Mouse (Mus musculus) stomach, embryonic 16.5 days (tissue): ENCODE measurements around the gene Pdcd11. TPM values are rescaled to one million over a fixed set of nuclear protein-coding genes. Genes with fewer than 3 reads are reported as not detected.

Source experiments
- ATAC-seq: fragments of 200-750 bp; cut with Nextera tagmentation; 2 replicates; pipeline ENCODE4 v1.8.0; 2017; ENCODE audit warnings: moderate number of reproducible peaks, moderate TSS enrichment; ENCODE audit not compliant: insufficient read depth, low FRiP score
- H3K27ac ChIP-seq: fragments of 300-500 bp; sonication (generic); 2 replicates; pipeline ENCODE4 v1.5.1; 2014; ENCODE audit warnings: low read length
- H3K27me3 ChIP-seq: fragments of 300-500 bp; sonication (generic); 2 replicates; pipeline ENCODE4 v1.6.1; 2014; ENCODE audit warnings: low read length, control low read depth, mixed read lengths; ENCODE audit not compliant: control insufficient read depth, insufficient read depth
- H3K36me3 ChIP-seq: fragments of 300-500 bp; sonication (generic); 2 replicates; pipeline ENCODE4 v1.6.1; 2014; ENCODE audit warnings: low read length; ENCODE audit not compliant: control insufficient read depth, insufficient read depth
- H3K4me1 ChIP-seq: fragments of 300-500 bp; sonication (generic); 2 replicates; pipeline ENCODE4 v1.6.1; 2014; ENCODE audit warnings: low read length, control low read depth, mixed read lengths; ENCODE audit not compliant: control insufficient read depth, insufficient read depth
- H3K4me2 ChIP-seq: fragments of 300-500 bp; sonication (generic); 2 replicates; pipeline ENCODE4 v1.6.1; 2014; ENCODE audit warnings: low read depth, low read length, mixed read lengths
- H3K4me3 ChIP-seq: fragments of 300-500 bp; sonication (generic); replicated peaks from 2 replicates; pipeline ENCODE4 v1.5.1; 2014; ENCODE audit warnings: mild to moderate bottlenecking, low read length
- H3K9ac ChIP-seq: fragments of 300-500 bp; sonication (generic); 2 replicates; pipeline ENCODE4 v1.6.1; 2014; ENCODE audit warnings: low read length
- H3K9me3 ChIP-seq: fragments of 300-500 bp; sonication (generic); replicated peaks from 2 replicates; pipeline ENCODE4 v1.6.1; 2016; ENCODE audit warnings: low read length, control low read depth; ENCODE audit not compliant: control insufficient read depth
- WGBS: fragments of 180-500 bp; shearing (Covaris S2); extraction: QIAGEN DNeasy Blood & Tissue Kit; methylation state at CpG from one replicate; pipeline ENCODE4 v1.1.7; 2014; 5-methylcytosine and 5-hydroxymethylcytosine counted together
- polyA plus RNA-seq: library from polyadenylated mRNA; unstranded; fragments of >200 nt; fragmentation: Nextera tagmentation; extraction: Ambion mirVana; gene quantifications from 2 replicates; pipeline ENCODE4 v1.2.1, GENCODE M21; 2015

Pdcd11 gene
- polyA plus RNA-seq, 1 experiment from 2014 or later = 8.4 TPM

DNA sequence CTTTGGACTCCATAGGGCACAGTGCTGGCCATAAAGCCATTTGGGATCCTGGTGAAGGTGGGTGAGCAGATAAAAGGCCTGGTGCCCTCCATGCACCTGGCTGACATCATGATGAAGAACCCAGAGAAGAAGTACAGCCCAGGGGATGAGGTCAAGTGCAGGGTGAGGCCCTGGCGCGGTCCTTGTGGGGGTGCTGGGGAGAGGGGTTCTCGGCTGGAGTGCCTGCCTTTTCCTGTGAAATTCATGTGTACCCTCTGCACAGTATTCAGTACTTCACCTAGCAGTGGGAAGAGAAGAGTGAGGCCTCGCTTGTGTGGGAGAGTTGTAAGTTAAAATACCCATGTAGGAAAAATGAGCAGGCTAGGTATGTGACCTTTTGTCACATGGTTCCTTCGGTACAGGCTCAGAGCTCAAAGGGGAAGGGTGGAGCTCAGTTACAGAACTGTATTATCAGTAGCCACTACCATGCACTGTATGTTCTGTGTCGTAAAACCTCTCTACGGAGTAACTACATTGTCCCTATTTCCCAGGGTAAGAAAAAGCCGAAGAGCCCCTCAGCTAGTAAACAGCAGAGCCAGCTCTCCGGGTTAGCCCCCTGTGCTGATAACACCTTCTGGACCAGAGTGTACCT, 14.2 kb downstream of the Pdcd11 start:
- H3K4me1 ChIP-seq = no peaks in the 10 kb centered on the region
- WGBS = 89% methylated on average over 9 of the region's 9 CpGs
- no peak for ATAC-seq
- H3K9ac ChIP-seq = no peak overlapping the region
- peaks cover 21% of the 10 kb centered on the region for H3K36me3 ChIP-seq
- H3K4me2 ChIP-seq = no peak overlapping the region
- no peaks in the 10 kb centered on the region for H3K9me3 ChIP-seq
- no peaks in the 10 kb centered on the region for H3K27me3 ChIP-seq
- H3K4me3 ChIP-seq = no peak overlapping the region
- H3K27ac ChIP-seq = no peak overlapping the region

DNA sequence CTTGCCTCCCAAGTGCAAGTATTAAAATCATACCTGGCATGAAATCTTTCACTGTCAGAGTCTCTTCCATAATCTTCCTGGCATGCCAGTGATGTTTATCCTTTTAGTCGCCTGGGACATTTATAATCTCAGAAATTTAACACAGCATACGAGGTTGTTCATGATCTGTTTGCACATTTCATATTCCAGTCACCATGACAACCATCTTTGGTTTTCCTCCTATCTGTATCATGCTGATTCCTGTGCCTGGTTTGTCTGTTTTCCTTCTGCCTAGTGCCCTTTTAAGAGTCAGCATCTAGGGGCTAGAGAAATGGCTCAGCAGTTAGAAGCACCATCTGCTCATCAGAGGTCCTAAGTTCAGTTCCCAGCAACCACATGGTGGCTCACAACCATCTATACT, 28.1 kb downstream of the Pdcd11 start:
- Histone ChIP-seq H3K4me2 (no peak overlapping the region), H3K4me3 (no peak overlapping the region), H3K4me1 (no peaks in the 10 kb centered on the region), H3K27ac (no peak overlapping the region), H3K36me3 (peaks cover 6% of the 10 kb centered on the region), H3K9me3 (no peaks in the 10 kb centered on the region), H3K9ac (no peak overlapping the region), H3K27me3 (no peaks in the 10 kb centered on the region)
- WGBS = 62% methylated on average over 2 of the region's 2 CpGs
- no peak for ATAC-seq

DNA sequence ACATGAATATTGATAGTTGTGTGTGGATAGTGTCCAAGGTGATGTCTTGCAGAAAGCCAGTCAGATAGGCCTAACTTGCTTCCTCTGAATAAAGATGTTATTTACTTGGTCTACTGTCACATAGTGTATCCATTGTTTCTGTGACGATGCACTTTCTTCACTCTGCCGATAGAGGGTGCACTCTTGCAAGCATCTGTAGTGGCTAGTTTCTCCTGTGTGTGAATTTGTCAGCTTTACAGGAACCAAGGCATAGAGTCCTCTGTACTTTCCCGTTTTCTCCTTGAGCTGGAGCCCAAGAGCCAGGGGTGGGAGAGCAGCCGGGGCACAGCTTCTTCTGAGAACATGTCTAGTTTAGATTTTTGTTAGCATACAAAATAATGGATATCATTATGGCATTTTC, 30.5 kb downstream of the Pdcd11 start:
- no peak overlapping the region for H3K9ac ChIP-seq
- WGBS = 43% methylated on average over 4 of the region's 4 CpGs
- no peak overlapping the region for H3K4me2 ChIP-seq
- no peak for ATAC-seq
- H3K9me3 ChIP-seq = no peaks in the 10 kb centered on the region
- peaks cover 12% of the 10 kb centered on the region for H3K36me3 ChIP-seq
- no peaks in the 10 kb centered on the region for H3K27me3 ChIP-seq
- no peaks in the 10 kb centered on the region for H3K4me1 ChIP-seq
- H3K4me3 ChIP-seq = no peak overlapping the region
- H3K27ac ChIP-seq = no peak overlapping the region

DNA sequence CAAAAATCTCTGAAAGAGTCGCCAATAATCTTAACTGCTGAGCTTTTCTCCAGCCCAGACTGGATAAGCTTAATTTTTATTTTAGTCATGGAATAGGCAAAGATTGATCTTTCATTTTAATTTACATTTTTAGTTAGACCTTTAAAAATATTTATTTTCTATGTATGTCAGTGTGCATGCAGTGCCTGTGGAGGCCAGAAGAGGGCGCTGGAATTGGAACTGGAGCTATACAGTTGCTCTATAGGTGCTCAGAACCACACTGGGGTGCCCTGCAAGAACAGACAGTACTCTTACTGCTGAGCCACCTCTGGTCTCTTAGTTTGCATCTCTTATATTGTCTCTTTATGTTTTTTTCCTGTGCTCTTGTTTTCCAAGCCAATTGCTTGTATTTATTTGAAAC, 32.2 kb downstream of the Pdcd11 start:
- Histone ChIP-seq H3K9me3 (no peaks in the 10 kb centered on the region), H3K4me1 (no peaks in the 10 kb centered on the region), H3K36me3 (peaks cover 23% of the 10 kb centered on the region), H3K27ac (no peak overlapping the region), H3K4me3 (no peak overlapping the region), H3K9ac (no peak overlapping the region), H3K4me2 (no peak overlapping the region), H3K27me3 (no peaks in the 10 kb centered on the region)
- 20% methylated on average over 2 of the region's 2 CpGs for WGBS
- ATAC-seq = no peak

DNA sequence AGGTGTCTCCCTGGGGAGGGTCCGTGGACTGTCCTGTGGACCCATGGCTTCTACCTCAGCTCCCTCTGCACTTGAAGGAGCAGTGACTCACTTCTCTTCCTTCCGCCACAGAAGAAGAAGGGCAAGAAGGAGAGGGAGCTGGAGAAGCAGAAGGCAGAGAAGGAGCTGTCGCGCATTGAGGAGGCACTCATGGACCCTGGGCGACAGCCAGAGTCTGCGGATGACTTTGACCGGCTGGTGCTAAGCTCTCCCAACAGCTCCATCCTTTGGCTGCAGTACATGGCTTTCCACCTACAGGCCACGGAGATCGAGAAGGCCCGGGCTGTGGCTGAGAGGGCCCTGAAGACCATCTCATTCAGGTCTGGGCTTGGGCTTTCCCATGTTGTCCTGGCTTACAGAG, 37.6 kb downstream of the Pdcd11 start:
- ATAC-seq = no peak
- H3K4me2 ChIP-seq = no peak overlapping the region
- H3K27me3 ChIP-seq = no peaks in the 10 kb centered on the region
- H3K36me3 ChIP-seq = peaks cover 32% of the 10 kb centered on the region
- no peak overlapping the region for H3K27ac ChIP-seq
- H3K4me1 ChIP-seq = no peaks in the 10 kb centered on the region
- no peak overlapping the region for H3K9ac ChIP-seq
- 96% methylated on average over 10 of the region's 10 CpGs for WGBS
- no peaks in the 10 kb centered on the region for H3K9me3 ChIP-seq
- no peak overlapping the region for H3K4me3 ChIP-seq

DNA sequence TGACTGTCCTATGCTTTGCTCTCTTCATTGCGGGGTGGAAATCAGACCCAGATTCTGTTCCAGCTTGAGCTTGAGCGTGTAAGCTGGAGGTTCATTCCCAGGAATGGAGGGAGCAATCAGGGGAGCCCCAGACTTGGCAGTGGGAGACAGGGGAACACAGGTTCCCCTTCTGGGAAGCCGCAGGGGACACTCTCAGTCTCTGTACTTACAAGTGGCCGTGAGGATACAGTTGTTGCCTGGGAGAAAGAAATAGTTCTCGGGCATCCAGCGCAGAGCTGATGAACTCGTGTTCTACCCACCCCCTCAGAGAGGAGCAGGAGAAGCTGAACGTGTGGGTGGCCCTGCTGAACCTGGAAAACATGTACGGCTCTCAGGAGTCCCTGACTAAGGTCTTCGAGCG, 38.3 kb downstream of the Pdcd11 start:
- 86% methylated on average over 11 of the region's 11 CpGs for WGBS
- Histone ChIP-seq H3K27ac (no peak overlapping the region), H3K9ac (no peak overlapping the region), H3K9me3 (no peaks in the 10 kb centered on the region), H3K4me1 (no peaks in the 10 kb centered on the region), H3K4me2 (no peak overlapping the region), H3K4me3 (no peak overlapping the region), H3K36me3 (peaks cover 34% of the 10 kb centered on the region), H3K27me3 (no peaks in the 10 kb centered on the region)
- no peak for ATAC-seq

DNA sequence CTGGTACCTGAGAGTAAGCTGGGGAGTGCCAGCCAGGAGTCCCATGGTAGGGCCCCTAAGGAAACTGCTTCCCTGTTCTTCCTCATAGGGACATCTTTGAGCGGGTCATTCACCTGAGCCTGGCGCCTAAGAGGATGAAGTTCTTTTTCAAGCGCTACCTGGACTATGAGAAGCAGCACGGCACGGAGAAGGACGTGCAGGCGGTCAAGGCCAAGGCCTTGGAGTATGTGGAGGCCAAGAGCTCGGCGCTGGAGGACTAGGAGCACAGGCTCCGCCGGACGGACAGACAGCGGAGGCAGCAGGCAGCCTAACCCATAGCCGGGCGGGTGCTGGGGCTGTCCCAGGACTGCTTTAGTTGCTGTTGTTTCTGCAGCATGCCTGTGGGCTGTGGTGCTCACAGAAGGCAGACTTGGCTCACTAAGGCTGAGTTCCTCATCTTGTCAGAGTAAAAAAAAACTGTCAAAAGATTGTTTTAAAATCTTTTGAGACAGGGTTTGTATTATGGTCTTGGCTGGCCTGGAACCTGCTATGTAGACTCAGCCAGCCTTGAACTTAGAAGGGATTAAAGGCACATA, 40.1 kb downstream of the Pdcd11 start:
- Histone ChIP-seq H3K27ac (no peak overlapping the region), H3K9ac (no peak overlapping the region), H3K9me3 (no peaks in the 10 kb centered on the region), H3K36me3 (peaks cover 29% of the 10 kb centered on the region), H3K4me2 (no peak overlapping the region), H3K4me1 (no peaks in the 10 kb centered on the region), H3K27me3 (no peaks in the 10 kb centered on the region), H3K4me3 (no peak overlapping the region)
- WGBS = 93% methylated on average over 15 of the region's 15 CpGs
- no peak for ATAC-seq

DNA sequence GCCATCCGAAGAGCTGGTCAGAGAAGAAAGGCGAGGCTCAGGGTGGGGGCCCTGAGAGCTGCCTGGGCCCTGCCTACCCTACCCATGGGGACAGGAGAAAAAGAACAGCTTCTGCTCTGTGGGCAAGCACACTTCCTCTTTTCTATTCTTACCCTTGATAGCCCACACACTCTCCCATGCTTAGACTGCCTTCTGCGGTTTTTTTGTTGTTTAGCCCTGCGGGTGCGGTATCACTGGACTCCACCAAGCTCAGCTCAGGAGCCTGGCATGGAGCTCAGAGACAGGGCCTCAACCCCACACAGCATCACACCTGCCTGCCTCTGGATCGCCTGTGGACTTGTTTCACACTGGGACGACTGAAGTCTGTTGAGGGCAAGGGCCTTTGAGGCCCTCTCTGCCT, 42.6 kb downstream of the Pdcd11 start:
- Histone ChIP-seq H3K4me2 (no peak overlapping the region), H3K36me3 (peaks cover 16% of the 10 kb centered on the region; the same call in 1 of the 2 replicates), H3K9ac (no peak overlapping the region), H3K27me3 (no peaks in the 10 kb centered on the region), H3K27ac (no peak overlapping the region), H3K4me1 (peaks cover 8% of the 10 kb centered on the region), H3K9me3 (no peaks in the 10 kb centered on the region), H3K4me3 (no peak overlapping the region)
- WGBS = 89% methylated on average over 7 of the region's 7 CpGs
- ATAC-seq = no peak

DNA sequence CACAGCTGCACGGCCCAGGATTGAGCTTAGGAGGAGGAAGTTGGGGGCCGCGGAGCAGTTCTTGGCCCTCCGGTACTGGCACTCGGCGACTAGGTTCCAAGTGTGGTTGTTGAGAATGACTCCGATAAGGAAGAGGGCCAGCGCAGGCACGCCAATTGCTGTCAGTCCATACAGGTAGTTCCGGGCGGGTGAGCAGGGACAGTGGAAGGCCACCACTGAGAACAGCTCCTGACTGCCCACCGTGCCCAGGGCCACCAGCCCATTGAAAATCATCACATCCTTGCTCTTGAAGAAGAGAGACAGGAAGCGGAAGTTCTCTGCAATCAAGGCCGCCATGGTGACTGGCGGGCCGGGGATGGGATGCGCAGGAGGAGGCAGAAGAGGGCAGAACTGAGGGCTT, 45.0 kb downstream of the Pdcd11 start:
- 95% methylated on average over 17 of the region's 17 CpGs for WGBS
- Histone ChIP-seq H3K36me3 (peaks cover 4% of the 10 kb centered on the region; the same call in 1 of the 2 replicates), H3K9me3 (no peaks in the 10 kb centered on the region), H3K4me3 (no peak overlapping the region), H3K4me1 (peaks cover 12% of the 10 kb centered on the region), H3K4me2 (no peak overlapping the region), H3K27ac (no peak overlapping the region), H3K27me3 (no peaks in the 10 kb centered on the region), H3K9ac (no peak overlapping the region)
- ATAC-seq = no peak
